Mouse (Mus musculus): Measurements from ENCODE around the gene Acbd3.

GRCm38 (mm10) chr1:180791821-180792480 is 66.1 kb downstream of the Acbd3 start:
- TF ChIP-seq CTCF (conservative IDR thresholded peaks at IDR 0.05 in 1 of 2, IDR thresholded peaks at IDR 0.05 in 1 of 2; ENCODE audit: low read depth in 2 of 2, low read length in 2 of 2), result no peak
- no peak for TF ChIP-seq POLR2A (IDR thresholded peaks at IDR 0.05; ENCODE audit: low read depth, low read length)
- no peak for TF ChIP-seq CHD1 (IDR thresholded peaks at IDR 0.05; ENCODE audit: low read depth, low read length)
- TF ChIP-seq ZC3H11A (IDR thresholded peaks at IDR 0.05; ENCODE audit: low read depth, low read length), result no peak
- no peak for TF ChIP-seq PAX5 (IDR thresholded peaks at IDR 0.05; ENCODE audit: low read length)
- TF ChIP-seq HCFC1 (IDR thresholded peaks at IDR 0.05; ENCODE audit: low read depth, low read length), result no peak
- no peak for TF ChIP-seq MAZ (IDR thresholded peaks at IDR 0.05; ENCODE audit: low read depth, low read length)
- no peak for TF ChIP-seq EP300 (IDR thresholded peaks at IDR 0.05; ENCODE audit: low read length)
- TF ChIP-seq KAT2A (IDR thresholded peaks at IDR 0.05; ENCODE audit: insufficient replicate concordance, low read length), result no peak
- TF ChIP-seq ELF1 (IDR thresholded peaks at IDR 0.05; ENCODE audit: low read depth, low read length), result no peak
